Mouse (Mus musculus): ENCODE measurements around the gene Hexim1. TPM values are rescaled to one million over a fixed set of nuclear protein-coding genes. Genes with fewer than 3 reads are reported as not detected.

The Hexim1 gene
- polyA plus RNA-seq, 1 experiment from 2014 or later, result 2.6 TPM

- H3K4me3 ChIP-seq, result no peak overlapping the region
- H3K27ac ChIP-seq, result peak overlapping the region; percentile 82
- H3K4me2 ChIP-seq, result 0 out of 2 replicates have a peak overlapping the region, but pooled peaks have one; percentile 24
- H3K9ac ChIP-seq, result no peak overlapping the region
- H3K27me3 ChIP-seq, result no peaks in the 10 kb centered on the region
- peaks cover 39% of the 10 kb centered on the region for H3K4me1 ChIP-seq (replicated peaks)
- 36% methylated on average over 1 of the region's 1 CpGs for WGBS
- no peaks in the 10 kb centered on the region for H3K9me3 ChIP-seq (replicated peaks)
- H3K36me3 ChIP-seq, result no peaks in the 10 kb centered on the region
- ATAC-seq (replicated peaks; ENCODE audit: insufficient number of reproducible peaks, insufficient read depth, low FRiP score, low read depth), result 0 out of 2 replicates have a peak, but pooled peaks have one; percentile 19
Measured at GRCm38 (mm10) chr11:103141944-103142255, 25.9 kb downstream of the Hexim1 start.

GRCm38 (mm10) chr11:103142441-103143182 lies 26.6 kb downstream of the Hexim1 start:
- no peaks in the 10 kb centered on the region for H3K36me3 ChIP-seq
- H3K4me3 ChIP-seq, result peak overlapping the region; percentile 35
- H3K27me3 ChIP-seq, result no peaks in the 10 kb centered on the region
- ATAC-seq (replicated peaks; ENCODE audit: insufficient number of reproducible peaks, insufficient read depth, low FRiP score, low read depth), result peak; percentile 67
- no peaks in the 10 kb centered on the region for H3K9me3 ChIP-seq (replicated peaks)
- peak overlapping the region; percentile 58 for H3K4me2 ChIP-seq
- peak overlapping the region; percentile 82 for H3K27ac ChIP-seq
- H3K9ac ChIP-seq, result peak overlapping the region; percentile 38
- WGBS, result 29% methylated on average over 8 of the region's 8 CpGs
- H3K4me1 ChIP-seq (replicated peaks), result peaks cover 39% of the 10 kb centered on the region

- no peak overlapping the region for H3K4me2 ChIP-seq
- peak overlapping the region; percentile 58 for H3K27ac ChIP-seq
- no peaks in the 10 kb centered on the region for H3K36me3 ChIP-seq
- H3K9ac ChIP-seq, result no peak overlapping the region
- WGBS, result 44% methylated on average over 12 of the region's 12 CpGs
- H3K4me1 ChIP-seq (replicated peaks), result peaks cover 39% of the 10 kb centered on the region
- H3K9me3 ChIP-seq (replicated peaks), result no peaks in the 10 kb centered on the region
- ATAC-seq (replicated peaks; ENCODE audit: insufficient number of reproducible peaks, insufficient read depth, low FRiP score, low read depth), result no peak
- no peaks in the 10 kb centered on the region for H3K27me3 ChIP-seq
- no peak overlapping the region for H3K4me3 ChIP-seq
Measured at GRCm38 (mm10) chr11:103144309-103145285, 28.6 kb downstream of the Hexim1 start.

- Histone ChIP-seq H3K4me1 (replicated peaks) (peaks cover 29% of the 10 kb centered on the region), H3K4me2 (no peak overlapping the region), H3K4me3 (no peak overlapping the region), H3K9me3 (replicated peaks) (no peaks in the 10 kb centered on the region), H3K27ac (no peak overlapping the region), H3K9ac (no peak overlapping the region), H3K27me3 (no peaks in the 10 kb centered on the region), H3K36me3 (no peaks in the 10 kb centered on the region)
- 88% methylated on average over 4 of the region's 4 CpGs for WGBS
- no peak for ATAC-seq (replicated peaks; ENCODE audit: insufficient number of reproducible peaks, insufficient read depth, low FRiP score, low read depth)
Measured at GRCm38 (mm10) chr11:103146386-103146785, 30.4 kb downstream of the Hexim1 start.

GRCm38 (mm10) chr11:103147766-103148165 lies 31.7 kb downstream of the Hexim1 start:
- Histone ChIP-seq H3K27me3 (no peaks in the 10 kb centered on the region), H3K4me3 (no peak overlapping the region), H3K27ac (no peak overlapping the region), H3K4me2 (no peak overlapping the region), H3K9ac (no peak overlapping the region), H3K4me1 (replicated peaks) (peaks cover 16% of the 10 kb centered on the region), H3K36me3 (no peaks in the 10 kb centered on the region), H3K9me3 (replicated peaks) (no peaks in the 10 kb centered on the region)
- 70% methylated on average over 4 of the region's 4 CpGs for WGBS
- ATAC-seq (replicated peaks; ENCODE audit: insufficient number of reproducible peaks, insufficient read depth, low FRiP score, low read depth), result no peak

GRCm38 (mm10) chr11:103149771-103150170 lies 33.7 kb downstream of the Hexim1 start:
- no peak overlapping the region for H3K4me2 ChIP-seq
- H3K9ac ChIP-seq, result no peak overlapping the region
- H3K9me3 ChIP-seq (replicated peaks), result no peaks in the 10 kb centered on the region
- H3K4me1 ChIP-seq (replicated peaks), result peaks cover 4% of the 10 kb centered on the region
- no peak overlapping the region for H3K4me3 ChIP-seq
- H3K27ac ChIP-seq, result no peak overlapping the region
- WGBS, result 88% methylated on average over 4 of the region's 4 CpGs
- no peaks in the 10 kb centered on the region for H3K27me3 ChIP-seq
- no peak for ATAC-seq (replicated peaks; ENCODE audit: insufficient number of reproducible peaks, insufficient read depth, low FRiP score, low read depth)
- H3K36me3 ChIP-seq, result no peaks in the 10 kb centered on the region

GRCm38 (mm10) chr11:103158621-103159478 lies 42.8 kb downstream of the Hexim1 start:
- H3K4me2 ChIP-seq, result peak overlapping the region; percentile 87
- H3K9ac ChIP-seq, result peak overlapping the region; percentile 40
- H3K4me3 ChIP-seq, result peak overlapping the region; percentile 47
- H3K9me3 ChIP-seq (replicated peaks), result no peaks in the 10 kb centered on the region
- ATAC-seq (replicated peaks; ENCODE audit: insufficient number of reproducible peaks, insufficient read depth, low FRiP score, low read depth), result peak; percentile 94
- 2% methylated on average over 25 of the region's 25 CpGs for WGBS
- H3K36me3 ChIP-seq, result no peaks in the 10 kb centered on the region
- no peaks in the 10 kb centered on the region for H3K27me3 ChIP-seq
- peaks cover 12% of the 10 kb centered on the region for H3K4me1 ChIP-seq (replicated peaks)
- H3K27ac ChIP-seq, result peak overlapping the region; percentile 69

- H3K4me2 ChIP-seq, result no peak overlapping the region
Measured at GRCm38 (mm10) chr11:103160738-103161137, 44.7 kb downstream of the Hexim1 start.

GRCm38 (mm10) chr11:103161449-103161848 lies 45.4 kb downstream of the Hexim1 start:
- no peak overlapping the region for H3K27ac ChIP-seq
- H3K4me3 ChIP-seq, result no peak overlapping the region
- no peak overlapping the region for H3K9ac ChIP-seq
- peaks cover 16% of the 10 kb centered on the region for H3K4me1 ChIP-seq (replicated peaks)
- no peaks in the 10 kb centered on the region for H3K27me3 ChIP-seq
- ATAC-seq (replicated peaks; ENCODE audit: insufficient number of reproducible peaks, insufficient read depth, low FRiP score, low read depth), result no peak
- no peak overlapping the region for H3K4me2 ChIP-seq
- H3K36me3 ChIP-seq, result no peaks in the 10 kb centered on the region
- H3K9me3 ChIP-seq (replicated peaks), result no peaks in the 10 kb centered on the region
- 76% methylated on average over 7 of the region's 7 CpGs for WGBS

More at GRCm38 (mm10) chr11:103160738-103161137, 44.7 kb downstream of the Hexim1 start:
- Histone ChIP-seq H3K36me3 (no peaks in the 10 kb centered on the region), H3K27ac (no peak overlapping the region), H3K9me3 (replicated peaks) (no peaks in the 10 kb centered on the region), H3K27me3 (no peaks in the 10 kb centered on the region), H3K4me1 (replicated peaks) (peaks cover 16% of the 10 kb centered on the region), H3K9ac (no peak overlapping the region), H3K4me3 (no peak overlapping the region)
- WGBS, result 88% methylated on average over 11 of the region's 11 CpGs
- no peak for ATAC-seq (replicated peaks; ENCODE audit: insufficient number of reproducible peaks, insufficient read depth, low FRiP score, low read depth)

GRCm38 (mm10) chr11:103162132-103162531 lies 46.1 kb downstream of the Hexim1 start:
- Histone ChIP-seq H3K4me3 (no peak overlapping the region), H3K27ac (no peak overlapping the region), H3K4me1 (replicated peaks) (peaks cover 16% of the 10 kb centered on the region), H3K27me3 (no peaks in the 10 kb centered on the region), H3K9ac (no peak overlapping the region), H3K4me2 (no peak overlapping the region), H3K36me3 (no peaks in the 10 kb centered on the region), H3K9me3 (replicated peaks) (no peaks in the 10 kb centered on the region)
- 90% methylated on average over 5 of the region's 5 CpGs for WGBS
- no peak for ATAC-seq (replicated peaks; ENCODE audit: insufficient number of reproducible peaks, insufficient read depth, low FRiP score, low read depth)

- H3K9ac ChIP-seq, result no peak overlapping the region
Measured at GRCm38 (mm10) chr11:103164391-103164790, 48.4 kb downstream of the Hexim1 start.

More at GRCm38 (mm10) chr11:103164391-103164790, 48.4 kb downstream of the Hexim1 start:
- H3K27me3 ChIP-seq, result peaks cover 6% of the 10 kb centered on the region
- no peak overlapping the region for H3K4me3 ChIP-seq
- no peak overlapping the region for H3K27ac ChIP-seq
- peaks cover 6% of the 10 kb centered on the region for H3K4me1 ChIP-seq (replicated peaks)
- no peaks in the 10 kb centered on the region for H3K9me3 ChIP-seq (replicated peaks)
- WGBS, result 21% methylated on average over 10 of the region's 10 CpGs
- no peak for ATAC-seq (replicated peaks; ENCODE audit: insufficient number of reproducible peaks, insufficient read depth, low FRiP score, low read depth)
- peak overlapping the region; percentile 34 for H3K4me2 ChIP-seq
- H3K36me3 ChIP-seq, result no peaks in the 10 kb centered on the region

Data from heart, embryonic 15.5 days (tissue).